Mouse (Mus musculus) liver, postnatal 0 days (tissue): ENCODE data around the gene Ttbk2.

Experiments
- CTCF ChIP-seq: sonication (generic); IDR thresholded peaks from 2 replicates; pipeline ENCODE4 v1.5.1; 2016; ENCODE audit warnings: antibody characterized with exemption, low read depth
- EP300 ChIP-seq: IDR thresholded peaks from 2 replicates; pipeline ENCODE4 v1.6.1; 2016; ENCODE audit warnings: antibody characterized with exemption, low read depth, mild to moderate bottlenecking

GRCm38 (mm10) chr2:120702675-120703074 is 147.7 kb downstream of the Ttbk2 start:
- no peak for TF ChIP-seq CTCF
- no peak for TF ChIP-seq EP300
